Mouse (Mus musculus): Measurements from ENCODE around the gene Esp15. TPM values are rescaled to one million over a fixed set of nuclear protein-coding genes. Genes with fewer than 3 reads are reported as not detected.

The Esp15 gene
- not detected in 2 replicates for polyA plus RNA-seq (2012; ENCODE audit: low replicate concordance)

DNA sequence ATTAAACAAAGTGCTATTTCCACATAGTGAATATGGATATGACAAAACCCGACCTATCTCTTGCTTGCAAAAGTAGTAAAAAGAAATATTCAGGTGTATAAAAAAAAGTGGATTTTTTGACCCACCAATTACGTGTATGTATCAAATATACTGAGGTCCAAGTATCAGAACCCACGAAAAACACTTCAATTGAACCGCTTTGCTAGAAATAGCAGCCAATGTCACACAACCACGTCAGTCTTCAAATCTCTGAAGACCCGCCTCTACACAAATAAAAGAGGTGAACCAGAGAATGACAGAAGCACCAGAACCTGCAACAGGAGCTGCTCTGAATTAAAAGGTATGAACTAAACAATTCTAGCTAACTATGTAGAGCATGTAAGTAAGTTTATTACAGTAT, at the start of gene Esp15:
Esp15 (plus strand) TSS at position 301 of the 400 bp plus-strand sequence.

Other genes starting within 250 kb of the Esp15 start
- gene Esp18, start 234.6 kb upstream of the Esp15 start, polyA plus RNA-seq (2012; ENCODE audit: low replicate concordance): not detected in 2 replicates
- not detected in 2 replicates for gene Esp16, start 104.8 kb upstream of the Esp15 start, polyA plus RNA-seq (2012; ENCODE audit: low replicate concordance)